Mouse (Mus musculus): ENCODE measurements at regions not wholly inside any gene's neighbourhood (a gene's known extent, or its start where the extent isn't known, plus 50 kb on each side); places are given as distances from the start of the nearest gene placed in this dataset.

DNA sequence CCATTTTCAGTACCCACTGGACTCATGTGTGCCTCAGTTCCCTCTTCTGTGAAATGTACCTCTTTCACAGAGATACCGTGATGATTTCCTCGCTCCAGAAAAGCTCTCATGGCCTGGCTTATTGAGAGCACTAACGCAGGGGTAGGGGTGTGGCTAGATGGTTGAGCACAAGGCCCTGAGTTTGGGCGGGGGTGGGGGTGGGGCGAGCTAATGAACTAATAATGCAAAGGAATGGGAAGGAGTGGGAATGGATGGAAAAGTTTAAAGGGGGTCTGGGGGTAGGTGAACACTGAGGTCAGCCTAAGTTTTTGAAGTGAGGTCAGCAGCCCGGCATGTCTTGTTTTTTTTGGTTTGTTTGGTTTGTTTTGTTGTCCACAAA, 64.3 kb upstream of the Akt3 start:
- Histone ChIP-seq H3K9me3 (ENCODE audit: control insufficient read depth, low read depth, low read length) (no peaks in the 10 kb centered on the region), H3K4me3 (ENCODE audit: low read depth, low read length) (peak overlapping the region; percentile 39), H3K27me3 (ENCODE audit: control insufficient read depth, insufficient read depth, low read length) (no peaks in the 10 kb centered on the region), H3K9ac (replicated peaks; ENCODE audit: low read depth, low read length) (no peak overlapping the region), H3K4me1 (ENCODE audit: control insufficient read depth, insufficient read depth, low read length) (peaks cover 3% of the 10 kb centered on the region; the same call in 1 of the 2 replicates), H3K27ac (ENCODE audit: low read length) (no peak overlapping the region), H3K36me3 (ENCODE audit: control insufficient read depth, insufficient read depth, low read length) (no peaks in the 10 kb centered on the region), H3K4me2 (replicated peaks; ENCODE audit: low read depth, low read length) (peak overlapping the region; percentile 96)
- 9% methylated on average over 6 of the region's 6 CpGs for WGBS
- no peak for ATAC-seq (ENCODE audit: insufficient number of reproducible peaks, insufficient read depth, low FRiP score, low read depth)

DNA sequence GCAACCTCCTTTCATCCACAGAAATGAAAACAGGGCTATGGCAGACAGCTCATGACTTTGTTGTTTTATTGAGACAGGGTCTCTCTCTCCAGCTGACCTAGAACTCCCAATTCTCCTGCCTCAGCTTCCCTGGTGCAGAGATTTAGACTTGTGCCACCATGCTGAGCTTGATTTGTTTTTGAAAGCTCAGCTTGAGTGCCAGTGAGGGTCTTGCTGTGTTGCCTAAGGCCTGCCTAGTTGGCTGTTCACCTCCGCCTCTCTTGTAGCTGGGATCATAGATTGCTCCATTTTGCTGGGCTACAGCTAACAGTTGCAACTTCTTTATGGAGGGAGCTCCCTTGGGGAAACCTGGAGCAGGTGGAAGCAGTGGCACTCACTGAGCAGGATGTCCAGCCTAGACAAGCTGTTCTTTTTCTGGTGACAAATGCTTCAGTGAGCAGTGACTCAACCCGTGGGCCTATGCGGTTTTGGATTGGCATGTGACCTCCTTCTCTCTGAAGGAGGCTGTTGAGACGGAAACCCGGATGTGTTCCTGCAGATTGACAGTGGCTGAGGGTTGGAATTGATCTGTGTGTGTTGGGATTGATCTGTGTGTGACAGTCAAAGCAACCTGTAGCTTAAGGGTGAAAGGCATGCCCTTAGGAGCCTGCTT, 63.8 kb upstream of the Akt3 start:
- no peak overlapping the region for H3K27ac ChIP-seq (ENCODE audit: low read length)
- H3K4me1 ChIP-seq (ENCODE audit: control insufficient read depth, insufficient read depth, low read length), result peaks cover 3% of the 10 kb centered on the region; the same call in 1 of the 2 replicates
- ATAC-seq (ENCODE audit: insufficient number of reproducible peaks, insufficient read depth, low FRiP score, low read depth), result no peak
- no peaks in the 10 kb centered on the region for H3K36me3 ChIP-seq (ENCODE audit: control insufficient read depth, insufficient read depth, low read length)
- 53% methylated on average over 5 of the region's 5 CpGs for WGBS
- no peaks in the 10 kb centered on the region for H3K9me3 ChIP-seq (ENCODE audit: control insufficient read depth, low read depth, low read length)
- no peak overlapping the region for H3K4me3 ChIP-seq (ENCODE audit: low read depth, low read length)
- no peak overlapping the region for H3K9ac ChIP-seq (replicated peaks; ENCODE audit: low read depth, low read length)
- H3K27me3 ChIP-seq (ENCODE audit: control insufficient read depth, insufficient read depth, low read length), result no peaks in the 10 kb centered on the region
- H3K4me2 ChIP-seq (replicated peaks; ENCODE audit: low read depth, low read length), result 0 out of 2 replicates have a peak overlapping the region, but pooled peaks have one; percentile 96

DNA sequence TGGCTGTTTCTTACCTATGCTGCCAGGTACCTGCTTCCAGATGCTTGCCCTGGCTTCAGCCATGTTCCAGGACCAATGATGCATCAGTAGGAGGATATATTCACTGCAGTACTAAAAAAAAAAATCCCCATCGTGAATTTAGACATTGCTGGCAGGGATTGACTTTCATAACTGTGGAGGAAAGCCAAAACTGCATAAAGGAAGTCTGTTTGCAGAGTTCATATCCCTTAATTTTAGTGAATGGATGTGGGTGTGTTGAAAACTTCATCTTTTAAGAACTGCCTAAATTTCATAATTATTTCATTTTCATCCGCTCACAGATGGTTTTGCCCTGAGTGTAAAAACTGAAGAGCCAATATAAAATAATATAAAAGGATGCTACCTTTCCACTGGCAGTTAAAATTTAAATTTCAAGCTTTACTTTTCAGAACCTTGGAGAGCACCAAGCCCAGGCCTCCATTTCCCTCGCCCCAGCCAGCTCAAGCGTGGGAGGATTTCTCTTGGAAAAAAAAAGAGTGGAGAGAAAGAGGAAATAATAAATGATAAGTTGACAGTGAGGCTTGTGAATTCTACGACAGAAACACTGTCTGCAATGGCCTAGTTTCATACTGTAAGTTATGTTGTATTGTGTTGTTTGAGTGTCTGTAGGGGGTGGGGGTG, 50.3 kb upstream of the Akt3 start:
- Histone ChIP-seq H3K4me2 (replicated peaks; ENCODE audit: low read depth, low read length) (no peak overlapping the region), H3K36me3 (ENCODE audit: control insufficient read depth, insufficient read depth, low read length) (no peaks in the 10 kb centered on the region), H3K4me1 (ENCODE audit: control insufficient read depth, insufficient read depth, low read length) (no peaks in the 10 kb centered on the region), H3K9me3 (ENCODE audit: control insufficient read depth, low read depth, low read length) (no peaks in the 10 kb centered on the region), H3K27ac (ENCODE audit: low read length) (no peak overlapping the region), H3K4me3 (ENCODE audit: low read depth, low read length) (no peak overlapping the region), H3K27me3 (ENCODE audit: control insufficient read depth, insufficient read depth, low read length) (no peaks in the 10 kb centered on the region), H3K9ac (replicated peaks; ENCODE audit: low read depth, low read length) (no peak overlapping the region)
- no peak for ATAC-seq (ENCODE audit: insufficient number of reproducible peaks, insufficient read depth, low FRiP score, low read depth)
- 19% methylated on average over 5 of the region's 5 CpGs for WGBS
